Mouse (Mus musculus) bone marrow, adult 2 months (tissue): ENCODE results near the gene 2610507B11Rik.

Experiments
- CTCF ChIP-seq: fragments of 200-500 bp; IDR thresholded peaks from 2 replicates; pipeline ENCODE4 v1.5.1; 2011; ENCODE audit warnings: low read length, control low read depth; ENCODE audit not compliant: control insufficient read depth, insufficient read depth
- POLR2A ChIP-seq: fragments of 200-500 bp; IDR thresholded peaks from 2 replicates; pipeline ENCODE4 v1.6.1; 2011; ENCODE audit warnings: low read depth, mild to moderate bottlenecking, control low read depth, low read length, borderline replicate concordance; ENCODE audit not compliant: control insufficient read depth

DNA sequence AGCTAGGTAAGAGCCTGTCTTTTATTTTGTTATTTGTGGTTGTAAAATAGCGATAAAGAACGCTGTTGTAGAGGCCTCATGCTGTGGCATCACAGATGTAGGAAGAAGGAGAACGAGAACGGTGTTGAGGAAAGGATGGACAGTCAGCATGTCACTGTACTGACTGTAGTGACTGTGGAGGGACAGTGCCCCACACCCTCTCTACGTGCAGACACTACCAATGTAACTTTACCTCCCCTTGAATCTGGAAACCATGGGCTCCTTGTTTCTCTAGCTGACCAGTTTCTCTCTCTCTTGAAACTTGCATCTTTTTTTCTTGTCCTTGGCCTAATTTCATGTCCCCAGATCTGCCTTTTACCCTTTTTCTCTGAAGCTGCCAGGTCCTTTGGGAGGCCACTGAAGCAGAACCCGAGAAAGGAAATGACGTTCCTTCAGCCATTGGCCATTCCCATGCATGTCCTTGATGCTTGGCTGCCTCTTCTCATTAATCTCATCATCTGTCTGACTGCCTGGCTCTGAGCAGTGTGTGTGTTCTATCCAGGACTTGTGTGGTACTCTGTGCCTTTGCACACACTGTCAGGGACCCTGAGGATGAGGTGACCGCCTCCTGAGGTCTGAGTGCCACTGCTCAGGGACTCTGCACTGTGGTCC is 49.4 kb downstream of the 2610507B11Rik start:
- TF ChIP-seq CTCF (no peak), POLR2A (no peak)
